Comparison of ENCODE assay signal across 8 mouse cellular contexts in genomic region chr19:47325881-47326280, GRCm38 (mm10).
DNase-seq lines count a peak whose midpoint lies in the region; ATAC-seq and TF ChIP-seq lines count a peak whose summit lies in the region.

No protein-coding gene starts in this region.

- H3K4me2 ChIP-seq in embryonic facial prominence, embryonic 11.5 days (ENCODE audit: low read depth, low read length), result no peak overlapping the region
- no peak overlapping the region for H3K4me2 ChIP-seq in liver, embryonic 14.5 days (ENCODE audit: low read depth)
- no peak overlapping the region for H3K4me2 ChIP-seq in neural tube, embryonic 15.5 days

- no peaks in the 10 kb centered on the region for H3K9me3 ChIP-seq in embryonic facial prominence, embryonic 11.5 days (replicated peaks; ENCODE audit: control insufficient read depth, low read length)
- H3K9me3 ChIP-seq in liver, embryonic 14.5 days (ENCODE audit: control insufficient read depth, low read length), result no peaks in the 10 kb centered on the region
- no peaks in the 10 kb centered on the region for H3K9me3 ChIP-seq in neural tube, embryonic 15.5 days (replicated peaks)

- H3K4me3 ChIP-seq in embryonic facial prominence, embryonic 11.5 days (ENCODE audit: low read depth, low read length), result no peak overlapping the region
- no peak overlapping the region for H3K4me3 ChIP-seq in liver, embryonic 14.5 days (ENCODE audit: insufficient read depth in 1 of 2, low read depth in 2 of 2, low read length in 2 of 2)
- no peak overlapping the region for H3K4me3 ChIP-seq in neural tube, embryonic 15.5 days (replicated peaks)

- peaks cover 17% of the 10 kb centered on the region for H3K4me1 ChIP-seq in embryonic facial prominence, embryonic 11.5 days (ENCODE audit: control insufficient read depth, insufficient read depth, low read length)
- peaks cover 0 to 2% of the 10 kb centered on the region in 2 experiments; a peak in 2 of 4 replicates for H3K4me1 ChIP-seq in liver, embryonic 14.5 days (replicated peaks; ENCODE audit: control insufficient read depth in 2 of 2, insufficient read depth in 2 of 2, low read length in 1 of 2)
- H3K4me1 ChIP-seq in neural tube, embryonic 15.5 days, result peaks cover 27% of the 10 kb centered on the region

- no peak overlapping the region for H3K9ac ChIP-seq in embryonic facial prominence, embryonic 11.5 days (replicated peaks; ENCODE audit: low read length)
- H3K9ac ChIP-seq in liver, embryonic 14.5 days (replicated peaks), result no peak overlapping the region
- H3K9ac ChIP-seq in neural tube, embryonic 15.5 days (replicated peaks), result no peak overlapping the region

- intact Hi-C loops in left cerebral cortex, postnatal 4 days (cut with DNase I), result no loop called here
- intact Hi-C loops in left cerebral cortex, postnatal 36 days (cut with DNase I), result no loop called here

- H3K36me3 ChIP-seq in embryonic facial prominence, embryonic 11.5 days (replicated peaks; ENCODE audit: control insufficient read depth, insufficient read depth, low read depth, low read length), result no peaks in the 10 kb centered on the region
- H3K36me3 ChIP-seq in liver, embryonic 14.5 days (replicated peaks; ENCODE audit: control insufficient read depth, insufficient read depth, low read depth), result no peaks in the 10 kb centered on the region
- no peaks in the 10 kb centered on the region for H3K36me3 ChIP-seq in neural tube, embryonic 15.5 days

- no peak for ATAC-seq in embryonic facial prominence, embryonic 11.5 days (replicated peaks; ENCODE audit: insufficient number of reproducible peaks, low FRiP score, low TSS enrichment, low read depth)
- no peak for ATAC-seq in liver, embryonic 14.5 days (ENCODE audit: insufficient read depth)
- ATAC-seq in neural tube, embryonic 15.5 days (ENCODE audit: low FRiP score), result no peak

- DNase-seq in cerebellum, postnatal 10 days, result peak; percentile 68 to 72
- no peak for DNase-seq in cerebellum, adult 9-11 months
- peak; percentile 48 for DNase-seq in left cerebral cortex, postnatal 4 days
- no peak for DNase-seq in left cerebral cortex, postnatal 36 days (ENCODE audit: low spot score in 2 of 2)
- DNase-seq in embryonic facial prominence, embryonic 11.5 days (ENCODE audit: low spot score), result peak; percentile 72
- no peak for DNase-seq in liver, embryonic 14.5 days (ENCODE audit: low read depth in 3 of 3, low spot score in 3 of 3)
- DNase-seq in right cerebral cortex, postnatal 25 days, result no peak

- TF ChIP-seq EP300 in liver, embryonic 14.5 days (IDR thresholded peaks at IDR 0.05; ENCODE audit: low read depth), result no peak

- TF ChIP-seq CTCF in liver, embryonic 14.5 days (IDR thresholded peaks at IDR 0.05; ENCODE audit: low read depth), result peak; percentile 48

- no peak overlapping the region for H3K27ac ChIP-seq in embryonic facial prominence, embryonic 11.5 days (replicated peaks; ENCODE audit: low read depth, low read length)
- H3K27ac ChIP-seq in liver, embryonic 14.5 days, result no peak overlapping the region
- no peak overlapping the region for H3K27ac ChIP-seq in neural tube, embryonic 15.5 days (replicated peaks)

- H3K27me3 ChIP-seq in embryonic facial prominence, embryonic 11.5 days (ENCODE audit: control insufficient read depth, insufficient read depth, low read length), result no peaks in the 10 kb centered on the region
- no peaks in the 10 kb centered on the region for H3K27me3 ChIP-seq in liver, embryonic 14.5 days (ENCODE audit: control insufficient read depth, insufficient read depth, low read length)
- H3K27me3 ChIP-seq in neural tube, embryonic 15.5 days (replicated peaks), result no peaks in the 10 kb centered on the region

- WGBS in embryonic facial prominence, embryonic 11.5 days, result 37% methylated on average over 5 of the region's 5 CpGs
- WGBS in liver, embryonic 14.5 days (ENCODE audit: insufficient replicate concordance), result 45% methylated on average over 5 of the region's 5 CpGs
- WGBS in neural tube, embryonic 15.5 days, result 36% methylated on average over 5 of the region's 5 CpGs

Comparison
In these comparisons a context has a peak if more than half of its experiments do, and no peak if none do; other contexts are left out.
1. DNase-seq: peak in cerebellum, postnatal 10 days (2 of 2), left cerebral cortex, postnatal 4 days (single experiment) and embryonic facial prominence, embryonic 11.5 days (single experiment); none in cerebellum, adult 9-11 months (single experiment), left cerebral cortex, postnatal 36 days (0 of 2), liver, embryonic 14.5 days (0 of 3) and right cerebral cortex, postnatal 25 days (single experiment).